Mouse (Mus musculus): Measurements from ENCODE around the gene Alkbh1. TPM values are rescaled to one million over a fixed set of nuclear protein-coding genes. Genes with fewer than 3 reads are reported as not detected.
"Not testable (repeated sequence)": the region's sequence is repeated elsewhere in the genome, so short reads cannot be mapped to it uniquely, and the experiment has no call there.

Gene Alkbh1
- 15.2 and 20.1 TPM in 2 replicates for polyA plus RNA-seq (2015; fragmentation: Nextera tagmentation; extraction: Ambion mirVana)

GRCm38 (mm10) chr12:87443700-87444122, at the start of gene Alkbh1, which contains the start of gene Slirp:
Gene Alkbh1 (minus strand): TSS chr12:87444017.
Gene Slirp (plus strand): TSS chr12:87443896.
- under 1% methylated on average over 28 of the region's 28 CpGs for WGBS
- peak; percentile 95 for ATAC-seq
- peak; percentile 96 for DNase-seq (ENCODE audit: low spot score)
- H3K9me3 ChIP-seq (ENCODE audit: low read length) = no peaks in the 10 kb centered on the region
- H3K9ac ChIP-seq (replicated peaks; ENCODE audit: low read depth) = peak within 1 kb of the TSS; percentile 68
- H3K27ac ChIP-seq (ENCODE audit: low read length) = peak within 1 kb of the TSS; percentile 81
- peak within 1 kb of the TSS; percentile 96 for H3K4me3 ChIP-seq (ENCODE audit: low read depth, low read length)
- peaks cover 7% of the 10 kb centered on the region for H3K4me1 ChIP-seq (ENCODE audit: insufficient read depth, low read depth, low read length)
- no peaks in the 10 kb centered on the region for H3K27me3 ChIP-seq (replicated peaks; ENCODE audit: insufficient read depth, low read length)
- TF ChIP-seq CTCF (IDR thresholded peaks at IDR 0.05) = no peak
- TF ChIP-seq EP300 (IDR thresholded peaks at IDR 0.05) = no peak; the same call in 1 of the 2 replicates
- 0 out of 2 replicates have a peak, but pooled peaks cover 13% of the 10 kb centered on the region for H3K36me3 ChIP-seq (ENCODE audit: insufficient read depth, low read length)
- peak within 1 kb of the TSS; percentile 70 for H3K4me2 ChIP-seq (replicated peaks; ENCODE audit: low read depth, low read length)

- H3K36me3 ChIP-seq (ENCODE audit: insufficient read depth, low read length); H3K9ac ChIP-seq (replicated peaks; ENCODE audit: low read depth); ATAC-seq; H3K4me3 ChIP-seq (ENCODE audit: low read depth, low read length); H3K9me3 ChIP-seq (ENCODE audit: low read length); DNase-seq (ENCODE audit: low spot score); H3K27ac ChIP-seq (ENCODE audit: low read length); H3K27me3 ChIP-seq (replicated peaks; ENCODE audit: insufficient read depth, low read length); H3K4me2 ChIP-seq (replicated peaks; ENCODE audit: low read depth, low read length); H3K4me1 ChIP-seq (ENCODE audit: insufficient read depth, low read depth, low read length): not testable (repeated sequence)
- 51% methylated on average over 2 of the region's 2 CpGs for WGBS
Observed at GRCm38 (mm10) chr12:87488683-87489082, 44.9 kb upstream of the Alkbh1 start.

- ATAC-seq = not testable (repeated sequence)
Observed at GRCm38 (mm10) chr12:87482482-87482881, 38.7 kb upstream of the Alkbh1 start.

GRCm38 (mm10) chr12:87474756-87475155, 30.9 kb upstream of the Alkbh1 start:
- TF ChIP-seq EP300 (IDR thresholded peaks at IDR 0.05) (no peak), CTCF (IDR thresholded peaks at IDR 0.05) (no peak)
- Histone ChIP-seq H3K9me3 (ENCODE audit: low read length) (no peaks in the 10 kb centered on the region), H3K27me3 (replicated peaks; ENCODE audit: insufficient read depth, low read length) (no peaks in the 10 kb centered on the region), H3K4me3 (ENCODE audit: low read depth, low read length) (no peak overlapping the region), H3K4me1 (ENCODE audit: insufficient read depth, low read depth, low read length) (no peaks in the 10 kb centered on the region), H3K4me2 (replicated peaks; ENCODE audit: low read depth, low read length) (no peak overlapping the region), H3K27ac (ENCODE audit: low read length) (no peak overlapping the region), H3K9ac (replicated peaks; ENCODE audit: low read depth) (no peak overlapping the region), H3K36me3 (ENCODE audit: insufficient read depth, low read length) (no peaks in the 10 kb centered on the region)
- DNase-seq (ENCODE audit: low spot score) = no peak
- no peak for ATAC-seq
- WGBS = 67% methylated on average over 3 of the region's 3 CpGs

More at GRCm38 (mm10) chr12:87482482-87482881, 38.7 kb upstream of the Alkbh1 start:
- H3K27ac ChIP-seq (ENCODE audit: low read length); H3K9me3 ChIP-seq (ENCODE audit: low read length); H3K9ac ChIP-seq (replicated peaks; ENCODE audit: low read depth); H3K4me1 ChIP-seq (ENCODE audit: insufficient read depth, low read depth, low read length); DNase-seq (ENCODE audit: low spot score); H3K27me3 ChIP-seq (replicated peaks; ENCODE audit: insufficient read depth, low read length); H3K36me3 ChIP-seq (ENCODE audit: insufficient read depth, low read length); H3K4me2 ChIP-seq (replicated peaks; ENCODE audit: low read depth, low read length); H3K4me3 ChIP-seq (ENCODE audit: low read depth, low read length): not testable (repeated sequence)
- WGBS = 85% methylated on average over 5 of the region's 5 CpGs

- peak; percentile 97 for DNase-seq (ENCODE audit: low spot score)
- H3K4me1 ChIP-seq (ENCODE audit: insufficient read depth, low read depth, low read length) = no peaks in the 10 kb centered on the region
- TF ChIP-seq EP300 (IDR thresholded peaks at IDR 0.05) (no peak), CTCF (IDR thresholded peaks at IDR 0.05) (no peak)
- peak within 1 kb of the TSS; percentile 99 for H3K9ac ChIP-seq (replicated peaks; ENCODE audit: low read depth)
- H3K27me3 ChIP-seq (replicated peaks; ENCODE audit: insufficient read depth, low read length) = no peaks in the 10 kb centered on the region
- peak within 1 kb of the TSS; percentile 95 for H3K27ac ChIP-seq (ENCODE audit: low read length)
- peak within 1 kb of the TSS; percentile 85 for H3K4me3 ChIP-seq (ENCODE audit: low read depth, low read length)
- peak; percentile 98 for ATAC-seq
- H3K4me2 ChIP-seq (replicated peaks; ENCODE audit: low read depth, low read length) = peak within 1 kb of the TSS; percentile 63
- WGBS = 3% methylated on average over 44 of the region's 45 CpGs
- H3K36me3 ChIP-seq (ENCODE audit: insufficient read depth, low read length) = no peaks in the 10 kb centered on the region
- H3K9me3 ChIP-seq (ENCODE audit: low read length) = no peaks in the 10 kb centered on the region
Observed at GRCm38 (mm10) chr12:87471964-87472786, 28.4 kb upstream of the Alkbh1 start, which contains the start of gene Snw1. Gene Snw1 (minus strand): TSS chr12:87472274.

- Histone ChIP-seq H3K27ac (ENCODE audit: low read length) (peak overlapping the region; percentile 95), H3K4me1 (ENCODE audit: insufficient read depth, low read depth, low read length) (no peaks in the 10 kb centered on the region), H3K9me3 (ENCODE audit: low read length) (no peaks in the 10 kb centered on the region), H3K4me2 (replicated peaks; ENCODE audit: low read depth, low read length) (peak overlapping the region; percentile 63), H3K27me3 (replicated peaks; ENCODE audit: insufficient read depth, low read length) (no peaks in the 10 kb centered on the region), H3K36me3 (ENCODE audit: insufficient read depth, low read length) (no peaks in the 10 kb centered on the region), H3K9ac (replicated peaks; ENCODE audit: low read depth) (peak overlapping the region; percentile 99), H3K4me3 (ENCODE audit: low read depth, low read length) (peak overlapping the region; percentile 85)
- peak; percentile 33; the same call in 1 of the 2 replicates for TF ChIP-seq EP300 (IDR thresholded peaks at IDR 0.05)
- TF ChIP-seq CTCF (IDR thresholded peaks at IDR 0.05) = no peak
- DNase-seq (ENCODE audit: low spot score) = peak; percentile 88
- ATAC-seq = 0 out of 2 replicates have a peak, but pooled peaks have one; percentile 14
- under 1% methylated on average over 19 of the region's 19 CpGs for WGBS
Observed at GRCm38 (mm10) chr12:87471421-87471963, 27.7 kb upstream of the Alkbh1 start.
